Mouse (Mus musculus): ENCODE measurements at regions not wholly inside any gene's neighbourhood (a gene's known extent, or its start where the extent isn't known, plus 50 kb on each side); places are given as distances from the start of the nearest gene placed in this dataset.
A peak's percentile ranks its signal among the peaks of the same experiment; 100 is the strongest.

- no peak for DNase-seq (ENCODE audit: low spot score in 2 of 2)
Measured at GRCm38 (mm10) chr9:93083114-93083513, 541.1 kb downstream of the Plod2 start.

GRCm38 (mm10) chr9:93098008-93098581, 556.1 kb downstream of the Plod2 start:
- DNase-seq (ENCODE audit: low spot score in 2 of 2), result no peak

- DNase-seq (ENCODE audit: low spot score in 2 of 2), result no peak
Measured at GRCm38 (mm10) chr9:93130561-93130960, 588.5 kb downstream of the Plod2 start.

- DNase-seq (ENCODE audit: low spot score in 2 of 2), result no peak
Measured at GRCm38 (mm10) chr9:93131620-93132200, 589.7 kb downstream of the Plod2 start.

GRCm38 (mm10) chr9:93136349-93136748, 594.3 kb downstream of the Plod2 start:
- DNase-seq (ENCODE audit: low spot score in 2 of 2), result peak in 1 of 2 experiments; percentile 2

GRCm38 (mm10) chr9:93170071-93170470, 628.0 kb downstream of the Plod2 start:
- peak in 1 of 2 experiments; percentile 2 for DNase-seq (ENCODE audit: low spot score in 2 of 2)

GRCm38 (mm10) chr9:93186638-93187037, 644.6 kb downstream of the Plod2 start:
- no peak for DNase-seq (ENCODE audit: low spot score in 2 of 2)

- DNase-seq (ENCODE audit: low spot score in 2 of 2), result no peak
Measured at GRCm38 (mm10) chr9:93232562-93232961, 690.5 kb downstream of the Plod2 start.

- no peak for DNase-seq (ENCODE audit: low spot score in 2 of 2)
Measured at GRCm38 (mm10) chr9:93252146-93252545, 710.1 kb downstream of the Plod2 start.

GRCm38 (mm10) chr9:93297332-93297731, 755.3 kb downstream of the Plod2 start:
- DNase-seq (ENCODE audit: low spot score in 2 of 2), result no peak

- DNase-seq (ENCODE audit: low spot score in 2 of 2), result no peak
Measured at GRCm38 (mm10) chr9:93306753-93307152, 764.7 kb downstream of the Plod2 start.

- DNase-seq (ENCODE audit: low spot score in 2 of 2), result no peak
Measured at GRCm38 (mm10) chr9:93328997-93329682, 787.1 kb downstream of the Plod2 start.

Measured in layer of hippocampus, postnatal 14 days (tissue).